Mouse (Mus musculus) erythroblast, adult 5-6 weeks (primary cell): Measurements from ENCODE around the gene Nsf. TPM values are rescaled to one million over a fixed set of nuclear protein-coding genes. Genes with fewer than 3 reads are reported as not detected.

ENCODE experiments used
- ATAC-seq: replicated peaks from 2 replicates; pipeline ENCODE4 v1.8.0; 2016; ENCODE audit warnings: moderate number of reproducible peaks, mild to moderate bottlenecking, moderate TSS enrichment, inconsistent platforms; ENCODE audit not compliant: poor library complexity, low FRiP score, severe bottlenecking
- total RNA-seq, 2 experiments: library from RNA; stranded (forward) in 1 of 2; stranded (reverse) in 1 of 2; fragments of 150-400 nt in 1 of 2; fragments of 200-764, 138-1000 nt in 1 of 2; gene quantifications; 2 replicates each; pipeline versions ENCODE4 v1.2.3 to v1.2.4; 2015 to 2017; ENCODE audit warnings: low replicate concordance in 2 of 2

The Nsf gene
- total RNA-seq, 2 experiments from 2014 or later: 13.5 to 14.4 TPM

- no peak for ATAC-seq
These were observed 149.1 kb downstream of the Nsf start for GRCm38 (mm10) chr11:103804804-103805203.

- no peak for ATAC-seq
These were observed 149.7 kb downstream of the Nsf start for GRCm38 (mm10) chr11:103804126-103804525.

DNA sequence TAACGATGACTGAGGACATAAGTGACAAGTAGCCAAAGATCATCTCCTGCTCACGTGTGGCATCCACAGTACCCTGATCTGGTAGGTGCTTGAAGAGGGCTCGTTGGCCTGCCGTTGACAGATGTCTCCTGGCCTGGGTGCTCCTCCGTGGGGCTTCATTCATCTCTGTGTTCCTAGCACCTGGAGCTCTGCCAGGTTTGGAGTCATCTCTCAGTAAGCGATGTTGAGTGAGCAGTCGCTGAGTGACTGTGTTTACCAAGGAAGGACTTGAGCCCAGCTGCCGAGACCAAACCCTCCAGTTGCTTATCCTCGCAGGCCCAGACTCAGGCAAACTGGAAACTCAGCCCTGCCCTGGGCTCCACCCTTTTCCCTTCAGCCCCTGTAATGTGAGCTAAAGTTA lies 152.7 kb downstream of the Nsf start:
- ATAC-seq: no peak

- ATAC-seq: no peak
These were observed 163.9 kb downstream of the Nsf start for GRCm38 (mm10) chr11:103789951-103790350.

DNA sequence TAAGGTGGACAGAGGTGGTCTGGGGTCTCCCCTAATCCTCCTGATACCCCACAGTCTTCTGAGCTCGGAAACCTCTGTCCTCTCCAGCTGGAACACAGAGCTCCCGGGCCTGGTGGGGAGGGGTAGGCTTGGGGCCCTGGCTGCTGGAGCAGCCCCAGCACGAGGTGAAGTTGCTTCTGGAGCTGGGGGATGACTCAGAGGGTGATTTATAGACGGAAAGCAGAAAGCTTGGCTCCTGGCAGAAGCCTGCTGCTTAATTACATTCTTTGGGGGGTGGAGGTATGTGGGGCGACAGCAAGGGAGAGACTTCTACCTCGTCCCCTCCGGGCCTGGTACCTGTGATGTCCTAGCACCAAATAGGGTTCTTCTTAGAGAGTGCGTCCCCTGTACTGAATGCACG lies 173.7 kb downstream of the Nsf start:
- no peak for ATAC-seq

GRCm38 (mm10) chr11:103774228-103774530 lies 179.7 kb downstream of the Nsf start:
- ATAC-seq: no peak

DNA sequence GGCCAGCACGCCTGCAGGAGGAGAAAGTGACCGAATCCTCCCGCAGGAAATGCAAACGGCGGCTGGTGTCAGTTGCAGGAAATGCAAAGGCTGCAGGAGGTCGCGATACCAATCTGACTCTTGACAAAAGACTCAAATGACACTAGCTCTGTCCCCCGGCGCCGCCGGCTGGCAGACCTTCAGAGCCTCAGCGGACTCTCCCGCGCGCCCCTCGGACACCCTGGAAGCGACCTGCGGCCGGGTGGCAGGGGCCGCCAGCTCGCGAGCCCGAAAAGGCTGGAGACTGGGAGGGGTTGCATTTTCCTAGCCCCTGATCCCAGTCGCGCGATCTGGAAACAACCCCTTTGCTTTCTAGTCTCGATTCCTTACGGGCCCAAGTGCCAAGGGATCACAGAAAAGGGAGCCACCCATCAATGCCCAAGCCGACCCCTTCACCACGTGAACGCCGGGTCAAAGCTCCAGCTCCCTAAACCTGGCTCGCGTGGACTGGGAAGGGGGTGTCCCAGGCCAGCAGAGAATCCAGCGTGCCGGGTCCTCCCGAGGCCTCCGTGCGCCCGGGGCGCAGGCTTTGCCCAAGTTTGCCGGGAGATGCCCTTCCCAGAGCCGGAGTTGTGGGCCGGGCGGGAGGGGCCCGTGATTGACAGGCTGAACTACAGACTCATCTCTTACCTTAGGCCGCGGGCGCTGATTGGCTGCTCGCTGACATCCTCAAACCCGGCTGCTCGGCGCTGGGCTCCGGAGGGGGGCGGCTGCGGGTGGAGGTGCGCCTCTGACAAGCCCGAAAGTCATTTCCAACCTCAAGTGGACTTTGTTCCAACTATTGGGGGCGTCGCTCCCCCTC lies 180.2 kb downstream of the Nsf start, which contains the start of gene Wnt3:
Wnt3 (plus strand) TSS at position 764 of the 841 bp plus-strand sequence.
- ATAC-seq: no peak

GRCm38 (mm10) chr11:103772505-103773386 lies 181.1 kb downstream of the Nsf start:
- no peak for ATAC-seq

Other genes starting within 250 kb of the Nsf start
- not detected in 2 replicates for gene Wnt9b, start 204.2 kb downstream of the Nsf start, total RNA-seq (2015; ENCODE audit: low replicate concordance)
- not detected in 2 replicates for gene Wnt9b, start 204.2 kb downstream of the Nsf start, total RNA-seq (2017; ENCODE audit: low replicate concordance)
- not detected in 2 replicates for gene Wnt3, start 179.9 kb downstream of the Nsf start, total RNA-seq (2015; ENCODE audit: low replicate concordance)
- not detected in 2 replicates for gene Wnt3, start 179.9 kb downstream of the Nsf start, total RNA-seq (2017; ENCODE audit: low replicate concordance)
- 7.5 and 9.4 TPM in 2 replicates for gene Arf2, start 12.7 kb upstream of the Nsf start, total RNA-seq (2015; ENCODE audit: low replicate concordance)
- gene Arf2, start 12.7 kb upstream of the Nsf start, total RNA-seq (2017; ENCODE audit: low replicate concordance): 9.9 and 10.5 TPM in 2 replicates
- gene Crhr1, start 178.8 kb upstream of the Nsf start, total RNA-seq (2015; ENCODE audit: low replicate concordance): not detected in 2 replicates
- gene Crhr1, start 178.8 kb upstream of the Nsf start, total RNA-seq (2017; ENCODE audit: low replicate concordance): not detected in 2 replicates
- not detected in 2 replicates for gene Sppl2c, start 232.3 kb upstream of the Nsf start, total RNA-seq (2015; ENCODE audit: low replicate concordance)
- gene Sppl2c, start 232.3 kb upstream of the Nsf start, total RNA-seq (2017; ENCODE audit: low replicate concordance): not detected in 2 replicates